Comparison of ENCODE assay signal across 8 mouse cellular contexts in genomic region chr1:179803513-179804139, GRCm38 (mm10). TPM values are rescaled to one million over a fixed set of nuclear protein-coding genes. Genes with fewer than 3 reads are reported as not detected.
DNase-seq lines count a peak whose midpoint lies in the region; ATAC-seq and TF ChIP-seq lines count a peak whose summit lies in the region.

Gene Ahctf1 (minus strand): TSS chr1:179803680.

- WGBS in hindbrain, postnatal 0 days: 2% methylated on average over 56 of the region's 56 CpGs

- H3K9me3 ChIP-seq in hindbrain, postnatal 0 days (ENCODE audit: low read length): no peaks in the 10 kb centered on the region

- peak; percentile 93 for ATAC-seq in common myeloid progenitor, adult 5-6 weeks (replicated peaks; ENCODE audit: low read depth, poor library complexity, severe bottlenecking)
- ATAC-seq in hindbrain, postnatal 0 days: peak; percentile 99
- peak; percentile 88 for ATAC-seq in megakaryocyte, adult 5-6 weeks (ENCODE audit: poor library complexity, severe bottlenecking)

- H3K4me2 ChIP-seq in hindbrain, postnatal 0 days (ENCODE audit: low read depth, low read length): peak within 1 kb of the TSS; percentile 76

- no peaks in the 10 kb centered on the region for H3K36me3 ChIP-seq in hindbrain, postnatal 0 days (ENCODE audit: insufficient read depth, low read length)

- intact Hi-C loops in gastrocnemius, adult 2 months (cut with DNase I): loop anchor here (2.0 kb wide), 1 partner anchor 41 kb away; no protein-coding TSS in a partner anchor
- intact Hi-C loops in left cerebral cortex, adult 2 months (cut with DNase I): loop anchor here (1.0 to 2.0 kb wide), 2 partner anchors 42 to 257 kb away; partner anchors contain the start of genes Cnst and Tfb2m

- peak within 1 kb of the TSS; percentile 89 for H3K4me3 ChIP-seq in gastrocnemius, adult 2 months
- H3K4me3 ChIP-seq in hindbrain, postnatal 0 days (ENCODE audit: low read length): peak within 1 kb of the TSS; percentile 89
- H3K4me3 ChIP-seq in left cerebral cortex, adult 2 months: peak within 1 kb of the TSS; percentile 91

- peak; percentile 99 for DNase-seq in ZHBTc4 (ENCODE audit: low read depth, low spot score)
- peak; percentile 99 for DNase-seq in gastrocnemius, adult 2 months
- peak; percentile 99 for DNase-seq in hindbrain, postnatal 0 days (ENCODE audit: low spot score)
- peak; percentile 97 to 98 for DNase-seq in left cerebral cortex, adult 2 months (ENCODE audit: extremely low spot score in 1 of 2, low spot score in 2 of 2)
- DNase-seq in right cerebral cortex, adult 2 months (ENCODE audit: low spot score in 2 of 2): peak; percentile 99
- peak; percentile 99 for DNase-seq in urinary bladder, postnatal 14 days (ENCODE audit: low spot score)

- H3K9ac ChIP-seq in hindbrain, postnatal 0 days (replicated peaks; ENCODE audit: low read length): peak within 1 kb of the TSS; percentile 92

- no peaks in the 10 kb centered on the region for H3K27me3 ChIP-seq in hindbrain, postnatal 0 days (ENCODE audit: insufficient read depth, low read length)

- 0 out of 2 replicates have a peak, but pooled peaks cover 4% of the 10 kb centered on the region for H3K4me1 ChIP-seq in hindbrain, postnatal 0 days (ENCODE audit: insufficient read depth, low read length)

- TF ChIP-seq CTCF in gastrocnemius, adult 2 months (IDR thresholded peaks at IDR 0.05): peak; percentile 33
- TF ChIP-seq CTCF in hindbrain, postnatal 0 days (IDR thresholded peaks at IDR 0.05; ENCODE audit: low read depth): peak; percentile 37; the same call in 1 of the 2 replicates
- peak; percentile 28 for TF ChIP-seq CTCF in left cerebral cortex, adult 2 months (IDR thresholded peaks at IDR 0.05)

- peak within 1 kb of the TSS; percentile 99 for H3K27ac ChIP-seq in gastrocnemius, adult 2 months
- peak within 1 kb of the TSS; percentile 95 for H3K27ac ChIP-seq in hindbrain, postnatal 0 days
- H3K27ac ChIP-seq in left cerebral cortex, adult 2 months: peak within 1 kb of the TSS; percentile 95

RNA-seq across cellular contexts. Expression of gene Ahctf1, which starts in this region (rescaled TPM):
- 119 and 126 TPM in 2 replicates for total RNA-seq in common myeloid progenitor, adult 5-6 weeks (2017)
- total RNA-seq in gastrocnemius, adult 2 months (2021): 10 to 100 TPM; 18.3 to 19.1 TPM
- 16.3 and 18.5 TPM in 2 replicates for total RNA-seq in hindbrain, postnatal 0 days (2014; rRNA removed)
- polyA plus RNA-seq in hindbrain, postnatal 0 days (2015; fragmentation: Nextera tagmentation; extraction: Ambion mirVana): 9.6 and 9.9 TPM in 2 replicates
- total RNA-seq in left cerebral cortex, adult 2 months (2021): 10 to 100 TPM; 36.1 to 37.3 TPM
- total RNA-seq in megakaryocyte, adult 5-6 weeks (2015): 25.4 and 26.5 TPM in 2 replicates
- total RNA-seq in megakaryocyte, adult 5-6 weeks (2017): 28.3 and 31.5 TPM in 2 replicates

Comparison
In these comparisons a context has a peak if more than half of its experiments do, and no peak if none do; other contexts are left out.
1. Peak in every context shown above with its lines: DNase-seq, ATAC-seq, H3K4me3 ChIP-seq and H3K27ac ChIP-seq.